Mouse (Mus musculus): ENCODE data around the gene Shisa7.
A peak's percentile ranks its signal among the peaks of the same experiment; 100 is the strongest.

DNA sequence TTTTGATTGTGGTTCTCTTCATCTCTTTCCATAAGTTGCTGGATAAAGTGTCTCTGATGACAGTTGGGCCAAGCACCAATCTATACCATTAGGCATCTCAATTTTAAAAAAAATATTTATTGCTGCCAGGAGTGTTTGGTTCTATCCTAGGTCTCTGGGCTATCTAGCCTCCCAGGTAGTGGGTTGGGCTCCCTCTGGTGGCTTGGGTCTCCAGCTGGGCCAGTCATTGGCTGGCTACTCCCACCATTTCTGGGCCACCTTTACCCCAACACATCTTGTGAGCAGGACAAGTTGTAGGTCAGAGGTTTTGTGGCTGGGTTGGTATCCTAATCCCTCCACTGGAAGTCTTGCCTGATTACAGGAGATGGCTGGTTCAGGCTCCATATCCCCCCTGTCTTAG is 33.7 kb upstream of the Shisa7 start:
- TF ChIP-seq CTCF (IDR thresholded peaks at IDR 0.05; ENCODE audit: extremely low read depth, insufficient read length, insufficient replicate concordance, low read depth, low read length) (peak; percentile 52; the same call in 1 of the 2 replicates), POLR2A (IDR thresholded peaks at IDR 0.05; ENCODE audit: low read depth, low read length) (no peak)

All from small intestine, adult 2 months (tissue).